ENCODE assay signal across 7 mouse cellular contexts in genomic region chr14:31128826-31129219, GRCm38 (mm10). TPM values are rescaled to one million over a fixed set of nuclear protein-coding genes. Genes with fewer than 3 reads are reported as not detected.
DNase-seq lines count a peak whose midpoint lies in the region; ATAC-seq lines count a peak whose summit lies in the region.

Gene Smim4, minus strand, starts transcription at chr14:31128956.

- peak; percentile 90 for ATAC-seq in embryonic facial prominence, embryonic 11.5 days (replicated peaks; ENCODE audit: insufficient number of reproducible peaks, low FRiP score, low TSS enrichment, low read depth)
- peak; percentile 76 for ATAC-seq in granulocyte monocyte progenitor cell, adult 5-6 weeks (replicated peaks; ENCODE audit: poor library complexity, severe bottlenecking)
- ATAC-seq in midbrain, embryonic 13.5 days, result peak; percentile 93

- peak within 1 kb of the TSS; percentile 69 for H3K9ac ChIP-seq in embryonic facial prominence, embryonic 11.5 days (replicated peaks; ENCODE audit: low read length)
- H3K9ac ChIP-seq in midbrain, embryonic 13.5 days (replicated peaks), result peak within 1 kb of the TSS; percentile 78

- peak within 1 kb of the TSS; percentile 62; the same call in 1 of the 2 replicates for H3K27ac ChIP-seq in embryonic facial prominence, embryonic 11.5 days (replicated peaks; ENCODE audit: low read depth, low read length)
- H3K27ac ChIP-seq in limb, embryonic 10.5 days, result peak within 1 kb of the TSS; percentile 98
- H3K27ac ChIP-seq in midbrain, embryonic 13.5 days, result peak within 1 kb of the TSS; percentile 93

- peak within 1 kb of the TSS; percentile 81 for H3K4me2 ChIP-seq in embryonic facial prominence, embryonic 11.5 days (ENCODE audit: low read depth, low read length)
- peak within 1 kb of the TSS; percentile 93 for H3K4me2 ChIP-seq in midbrain, embryonic 13.5 days (replicated peaks)

- peak; percentile 98 for DNase-seq in adrenal gland, postnatal 14 days
- peak; percentile 100 for DNase-seq in embryonic facial prominence, embryonic 11.5 days (ENCODE audit: low spot score)
- DNase-seq in kidney, adult 11 months, result peak; percentile 98
- peak; percentile 98 for DNase-seq in limb, embryonic 10.5 days (ENCODE audit: low spot score)
- DNase-seq in spleen, adult 12 weeks (ENCODE audit: low spot score), result peak; percentile 93

- H3K36me3 ChIP-seq in embryonic facial prominence, embryonic 11.5 days (replicated peaks; ENCODE audit: control insufficient read depth, insufficient read depth, low read depth, low read length), result no peaks in the 10 kb centered on the region
- H3K36me3 ChIP-seq in limb, embryonic 10.5 days, result peaks cover 43% of the 10 kb centered on the region
- peaks cover 3% of the 10 kb centered on the region; the same call in 1 of the 2 replicates for H3K36me3 ChIP-seq in midbrain, embryonic 13.5 days

- H3K27me3 ChIP-seq in embryonic facial prominence, embryonic 11.5 days (ENCODE audit: control insufficient read depth, insufficient read depth, low read length), result no peaks in the 10 kb centered on the region
- no peaks in the 10 kb centered on the region for H3K27me3 ChIP-seq in limb, embryonic 10.5 days (ENCODE audit: low read depth, poor library complexity, severe bottlenecking)
- H3K27me3 ChIP-seq in midbrain, embryonic 13.5 days, result no peaks in the 10 kb centered on the region

- peak within 1 kb of the TSS; percentile 57 for H3K4me3 ChIP-seq in embryonic facial prominence, embryonic 11.5 days (ENCODE audit: low read depth, low read length)
- peak within 1 kb of the TSS; percentile 78 for H3K4me3 ChIP-seq in limb, embryonic 10.5 days
- H3K4me3 ChIP-seq in midbrain, embryonic 13.5 days (replicated peaks), result peak within 1 kb of the TSS; percentile 75

- no peaks in the 10 kb centered on the region; the same call in 1 of the 2 replicates for H3K4me1 ChIP-seq in embryonic facial prominence, embryonic 11.5 days (ENCODE audit: control insufficient read depth, insufficient read depth, low read length)
- peaks cover 66% of the 10 kb centered on the region for H3K4me1 ChIP-seq in limb, embryonic 10.5 days
- peaks cover 68% of the 10 kb centered on the region for H3K4me1 ChIP-seq in midbrain, embryonic 13.5 days (replicated peaks)

- under 1% methylated on average over 33 of the region's 33 CpGs for WGBS in embryonic facial prominence, embryonic 11.5 days
- WGBS in limb, embryonic 10.5 days, result under 1% methylated on average over 33 of the region's 33 CpGs
- under 1% methylated on average over 33 of the region's 33 CpGs for WGBS in midbrain, embryonic 13.5 days

- no peaks in the 10 kb centered on the region for H3K9me3 ChIP-seq in embryonic facial prominence, embryonic 11.5 days (replicated peaks; ENCODE audit: control insufficient read depth, low read length)
- H3K9me3 ChIP-seq in limb, embryonic 10.5 days (replicated peaks), result no peaks in the 10 kb centered on the region
- no peaks in the 10 kb centered on the region for H3K9me3 ChIP-seq in midbrain, embryonic 13.5 days

RNA-seq across cellular contexts. Expression of gene Smim4, which starts in this region (rescaled TPM):
- total RNA-seq in adrenal gland, postnatal 14 days (2021), result 75.2 and 104 TPM in 2 replicates
- polyA plus RNA-seq in embryonic facial prominence, embryonic 11.5 days (2014; fragmentation: Nextera tagmentation; extraction: Ambion mirVana), result 56.8 and 62.3 TPM in 2 replicates
- 183 and 200 TPM in 2 replicates for total RNA-seq in granulocyte monocyte progenitor cell, adult 5-6 weeks (2014; fragmentation: Nextera tagmentation)
- total RNA-seq in granulocyte monocyte progenitor cell, adult 5-6 weeks (2017), result 85.5 and 91.3 TPM in 2 replicates
- 54.2 and 65.3 TPM in 2 replicates for polyA plus RNA-seq in limb, embryonic 10.5 days (2016; fragmentation: Nextera tagmentation; extraction: Ambion mirVana)
- polyA plus RNA-seq in midbrain, embryonic 13.5 days (2015; fragmentation: Nextera tagmentation; extraction: Ambion mirVana), result 75.8 and 78.8 TPM in 2 replicates

Comparison
In these comparisons a context has a peak if more than half of its experiments do, and no peak if none do; other contexts are left out.
1. Peak in every context shown above with its lines: DNase-seq, ATAC-seq, H3K4me3 ChIP-seq and H3K27ac ChIP-seq.